Mouse (Mus musculus): ENCODE measurements around the gene Nup62cl. TPM values are rescaled to one million over a fixed set of nuclear protein-coding genes. Genes with fewer than 3 reads are reported as not detected.

Nup62cl gene
- polyA plus RNA-seq, 1 experiment from 2014 or later = 1.8 TPM

Other genes with a start within 250 kb of the Nup62cl start
- gene Morc4, start 191.0 kb downstream of the Nup62cl start, polyA plus RNA-seq (2014; fragmentation: Nextera tagmentation; extraction: Ambion mirVana) = 4.2 and 7.5 TPM in 2 replicates
- 9.4 TPM in 2 replicates for gene Rbm41, start 64.1 kb downstream of the Nup62cl start, polyA plus RNA-seq (2014; fragmentation: Nextera tagmentation; extraction: Ambion mirVana)
- not detected in 2 replicates for gene Pih1h3b, start 167 bp upstream of the Nup62cl start, polyA plus RNA-seq (2014; fragmentation: Nextera tagmentation; extraction: Ambion mirVana)

Data from neural tube, embryonic 14.5 days (tissue).